Comparison of ENCODE assay signal across 8 mouse cellular contexts in genomic region chr11:40733339-40734174, GRCm38 (mm10). TPM values are rescaled to one million over a fixed set of nuclear protein-coding genes. Genes with fewer than 3 reads are reported as not detected.
DNase-seq lines count a peak whose midpoint lies in the region; ATAC-seq lines count a peak whose summit lies in the region.

TSS of gene Hmmr (minus strand) at chr11:40733422.
TSS of gene Nudcd2 (plus strand) at chr11:40733667.

- DNase-seq in T-cell, adult 2 months (ENCODE audit: low spot score): peak; percentile 95
- DNase-seq in cerebellum, postnatal 36 days: peak; percentile 90 to 95
- peak; percentile 92 to 98 for DNase-seq in frontal cortex, postnatal 36 days (ENCODE audit: low spot score in 2 of 2)
- DNase-seq in left cerebral cortex, adult 11 months (ENCODE audit: low spot score): peak; percentile 95
- peak; percentile 94 to 95 for DNase-seq in lung, postnatal 4 days
- peak; percentile 96 for DNase-seq in retina, postnatal 7 days (ENCODE audit: low read depth, low spot score)
- peak; percentile 80 for DNase-seq in urinary bladder, adult 2 months (ENCODE audit: low spot score)

- peak within 1 kb of the TSS; percentile 85 for H3K9ac ChIP-seq in hindbrain, embryonic 15.5 days

- peak within 1 kb of the TSS; percentile 93 for H3K4me2 ChIP-seq in hindbrain, embryonic 15.5 days

- under 1% methylated on average over 52 of the region's 52 CpGs for WGBS in hindbrain, embryonic 15.5 days

- no peaks in the 10 kb centered on the region for H3K9me3 ChIP-seq in hindbrain, embryonic 15.5 days

- H3K4me1 ChIP-seq in hindbrain, embryonic 15.5 days (replicated peaks): peaks cover 19% of the 10 kb centered on the region

- peak; percentile 99 for ATAC-seq in hindbrain, embryonic 15.5 days (ENCODE audit: low FRiP score, low read depth)

- peaks cover 18% of the 10 kb centered on the region for H3K36me3 ChIP-seq in hindbrain, embryonic 15.5 days

- H3K27me3 ChIP-seq in hindbrain, embryonic 15.5 days: no peaks in the 10 kb centered on the region

- H3K4me3 ChIP-seq in hindbrain, embryonic 15.5 days: peak within 1 kb of the TSS; percentile 92

- peak within 1 kb of the TSS; percentile 87 for H3K27ac ChIP-seq in hindbrain, embryonic 15.5 days (replicated peaks)

RNA-seq across cellular contexts. Expression of gene Hmmr, which starts in this region (rescaled TPM):
- polyA plus RNA-seq in hindbrain, embryonic 15.5 days (2015; fragmentation: Nextera tagmentation; extraction: Ambion mirVana): 8.1 and 9.4 TPM in 2 replicates
- polyA plus RNA-seq in urinary bladder, adult 2 months (2012; rRNA removed): 0.99 and 1.2 TPM in 2 replicates

RNA-seq across cellular contexts. Expression of gene Nudcd2, which starts in this region (rescaled TPM):
- polyA plus RNA-seq in hindbrain, embryonic 15.5 days (2015; fragmentation: Nextera tagmentation; extraction: Ambion mirVana): 60.3 and 65.9 TPM in 2 replicates
- 23.5 and 24.1 TPM in 2 replicates for polyA plus RNA-seq in urinary bladder, adult 2 months (2012; rRNA removed)

Comparison
In these comparisons a context has a peak if more than half of its experiments do, and no peak if none do; other contexts are left out.
1. Peak in every context shown above with its lines: DNase-seq, ATAC-seq, H3K4me3 ChIP-seq and H3K27ac ChIP-seq.